19 mouse cellular contexts compared by ENCODE assay signal in genomic region chr6:125594825-125595224, GRCm38 (mm10). TPM values are rescaled to one million over a fixed set of nuclear protein-coding genes. Genes with fewer than 3 reads are reported as not detected.
DNase-seq lines count a peak whose midpoint lies in the region; ATAC-seq and TF ChIP-seq lines count a peak whose summit lies in the region.
"Had no signal": no experiment of that assay in that cellular context is flagged by ENCODE, and none has a peak within 500 bp of the region (broad histone marks: within the 10 kb centered on the region; RNA-seq: fewer than 3 reads in every experiment).

No protein-coding gene starts in this region.

- H3K36me3 ChIP-seq in spleen, adult 2 months (ENCODE audit: control insufficient read depth, insufficient read depth, low read length): no peaks in the 10 kb centered on the region
- no peaks in the 10 kb centered on the region for H3K36me3 ChIP-seq in kidney, embryonic 15.5 days
- H3K36me3 ChIP-seq: lung, embryonic 15.5 days; stomach, embryonic 15.5 days had no signal

- no peak for TF ChIP-seq CTCF in spleen, adult 2 months (IDR thresholded peaks at IDR 0.05; ENCODE audit: extremely low read depth, insufficient read depth, insufficient read length, insufficient replicate concordance)
- no peak for TF ChIP-seq CTCF in cerebellum, adult 2 months (IDR thresholded peaks at IDR 0.05; ENCODE audit: borderline replicate concordance, insufficient read depth, low read depth, low read length)

- no peaks in the 10 kb centered on the region for H3K27me3 ChIP-seq in spleen, adult 2 months (ENCODE audit: control insufficient read depth, insufficient read depth, low read length)
- no peaks in the 10 kb centered on the region; the same call in 1 of the 2 replicates for H3K27me3 ChIP-seq in cerebellum, adult 2 months (ENCODE audit: control insufficient read depth, insufficient read depth, low read length)
- H3K27me3 ChIP-seq in kidney, embryonic 15.5 days: peaks cover 15% of the 10 kb centered on the region; the same call in 1 of the 2 replicates
- H3K27me3 ChIP-seq: lung, embryonic 15.5 days; stomach, embryonic 15.5 days had no signal

- no peak overlapping the region for H3K4me2 ChIP-seq in kidney, embryonic 15.5 days
- H3K4me2 ChIP-seq: heart, embryonic 11.5 days; lung, embryonic 15.5 days; stomach, embryonic 15.5 days had no signal

- no peaks in the 10 kb centered on the region for H3K9me3 ChIP-seq in kidney, embryonic 15.5 days (replicated peaks)
- H3K9me3 ChIP-seq: lung, embryonic 15.5 days; stomach, embryonic 15.5 days had no signal

- H3K4me1 ChIP-seq in spleen, adult 2 months (ENCODE audit: control insufficient read depth, insufficient read depth, insufficient read length): peaks cover 4% of the 10 kb centered on the region; the same call in 1 of the 2 replicates
- H3K4me1 ChIP-seq in cerebellum, adult 2 months (ENCODE audit: control insufficient read depth, insufficient read depth, low read length): no peaks in the 10 kb centered on the region
- peaks cover 26% of the 10 kb centered on the region for H3K4me1 ChIP-seq in kidney, embryonic 15.5 days

- ATAC-seq in granulocyte monocyte progenitor cell, adult 5-6 weeks (replicated peaks; ENCODE audit: poor library complexity, severe bottlenecking): peak; percentile 72
- peak; percentile 87 for ATAC-seq in megakaryocyte, adult 5-6 weeks (ENCODE audit: poor library complexity, severe bottlenecking)
- ATAC-seq in kidney, embryonic 15.5 days (replicated peaks; ENCODE audit: low FRiP score): no peak

- TF ChIP-seq POLR2A in spleen, adult 2 months (IDR thresholded peaks at IDR 0.05; ENCODE audit: low read depth, low read length): no peak
- no peak for TF ChIP-seq POLR2A in cerebellum, adult 2 months (IDR thresholded peaks at IDR 0.05; ENCODE audit: borderline replicate concordance, insufficient read depth, low read length)

- no peak overlapping the region for H3K4me3 ChIP-seq in spleen, adult 2 months (ENCODE audit: extremely low read depth, insufficient read depth, insufficient read length)
- H3K4me3 ChIP-seq in cerebellum, adult 2 months (replicated peaks; ENCODE audit: insufficient read depth, low read depth, low read length): no peak overlapping the region
- no peak overlapping the region for H3K4me3 ChIP-seq in kidney, embryonic 15.5 days (replicated peaks)
- H3K4me3 ChIP-seq: lung, embryonic 15.5 days; stomach, embryonic 15.5 days had no signal

- DNase-seq in spleen, adult 2 months (ENCODE audit: low read depth in 1 of 2, low spot score in 2 of 2): peak; percentile 26 to 54
- DNase-seq in spleen, adult 12 weeks (ENCODE audit: low spot score): no peak
- DNase-seq in cerebellum, adult 2 months: no peak
- DNase-seq in embryo, embryonic 11 days: no peak
- DNase-seq: cerebellum, postnatal 25 days; gastrocnemius, postnatal 25 days; heart, postnatal 4 days; kidney, adult 11 months; kidney, postnatal 25 days; midbrain, embryonic 14.5 days; right cerebral cortex, postnatal 25 days; thymus, postnatal 14 days had no signal

- WGBS in spleen, adult 2 months: 5% methylated on average over 4 of the region's 4 CpGs
- WGBS in cerebellum, adult 2 months: 76% methylated on average over 4 of the region's 4 CpGs
- 19% methylated on average over 4 of the region's 4 CpGs for WGBS in kidney, embryonic 15.5 days

- H3K27ac ChIP-seq in spleen, adult 2 months (ENCODE audit: insufficient read depth, low read length): no peak overlapping the region
- H3K27ac ChIP-seq in cerebellum, adult 2 months (ENCODE audit: insufficient read depth, low read length): no peak overlapping the region
- no peak overlapping the region for H3K27ac ChIP-seq in kidney, embryonic 15.5 days
- H3K27ac ChIP-seq: stomach, embryonic 15.5 days had no signal

- no peak overlapping the region for H3K9ac ChIP-seq in kidney, embryonic 15.5 days
- H3K9ac ChIP-seq: lung, embryonic 15.5 days; stomach, embryonic 15.5 days had no signal

RNA-seq across cellular contexts. Expression of gene Vwf, which starts 48.3 kb away (rescaled TPM):
- polyA plus RNA-seq in spleen, adult 2 months (2012; rRNA removed): 42.9 TPM in 2 replicates
- 0.43 and 5.1 TPM in 2 replicates for total RNA-seq in granulocyte monocyte progenitor cell, adult 5-6 weeks (2014; fragmentation: Nextera tagmentation)
- total RNA-seq in granulocyte monocyte progenitor cell, adult 5-6 weeks (2017): 0.10 and 0.39 TPM in 2 replicates
- total RNA-seq in megakaryocyte, adult 5-6 weeks (2015): 0.18 and 1.6 TPM in 2 replicates
- 0.26 and 0.49 TPM in 2 replicates for total RNA-seq in megakaryocyte, adult 5-6 weeks (2017)
- 15.0 and 20.2 TPM in 2 replicates for polyA plus RNA-seq in cerebellum, adult 2 months (2012; rRNA removed)
- 4.2 and 6.6 TPM in 2 replicates for polyA plus RNA-seq in kidney, embryonic 15.5 days (2015; fragmentation: Nextera tagmentation; extraction: Ambion mirVana)
- total RNA-seq: CH12.LX had no signal

Comparison
In these comparisons a context has a peak if more than half of its experiments do, and no peak if none do; other contexts are left out.
1. DNase-seq: peak in spleen, adult 2 months (2 of 2); none in spleen, adult 12 weeks (single experiment), cerebellum, adult 2 months (0 of 2) and embryo, embryonic 11 days (single experiment).